In the genomic region with DNA sequence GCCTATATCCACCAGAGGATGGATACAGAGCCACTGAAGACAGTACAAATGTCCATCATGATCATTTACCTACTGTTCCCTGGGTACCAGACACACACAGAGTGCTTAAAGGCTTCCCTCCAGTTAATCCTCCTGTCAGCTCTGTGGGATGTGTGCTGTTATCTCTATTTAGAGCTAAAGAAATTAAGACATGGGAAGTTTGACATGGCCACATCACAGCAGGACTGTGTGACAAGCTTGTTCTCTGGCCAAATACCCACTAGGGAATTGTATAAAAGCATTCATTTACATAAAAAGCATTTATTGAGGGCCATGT, we compare ENCODE assay signal across 23 mouse cellular contexts.
DNase-seq lines count a peak whose midpoint lies in the region; ATAC-seq and TF ChIP-seq lines count a peak whose summit lies in the region.
"Had no signal": no experiment of that assay in that cellular context is flagged by ENCODE, and none has a peak within 500 bp of the region (broad histone marks: within the 10 kb centered on the region; RNA-seq: fewer than 3 reads in every experiment).

No protein-coding gene starts in this region.

- H3K27ac ChIP-seq in forebrain, embryonic 15.5 days (replicated peaks) = 0 out of 2 replicates have a peak overlapping the region, but pooled peaks have one; percentile 3
- H3K27ac ChIP-seq in forebrain, embryonic 11.5 days (ENCODE audit: low read depth, low read length) = no peak overlapping the region
- H3K27ac ChIP-seq in hindbrain, postnatal 0 days = no peak overlapping the region
- H3K27ac ChIP-seq in hindbrain, embryonic 10.5 days = no peak overlapping the region
- H3K27ac ChIP-seq in midbrain, embryonic 14.5 days (replicated peaks; ENCODE audit: low read depth, low read length) = no peak overlapping the region
- no peak overlapping the region for H3K27ac ChIP-seq in midbrain, embryonic 11.5 days (ENCODE audit: low read depth, low read length)
- no peak overlapping the region for H3K27ac ChIP-seq in kidney, embryonic 16.5 days (ENCODE audit: low read length)
- H3K27ac ChIP-seq: forebrain, embryonic 10.5 days; heart, adult 2 months; heart, embryonic 10.5 days; heart, embryonic 13.5 days; hindbrain, embryonic 12.5 days; hindbrain, embryonic 15.5 days had no signal

- H3K4me3 ChIP-seq in forebrain, embryonic 15.5 days = no peak overlapping the region
- H3K4me3 ChIP-seq in forebrain, embryonic 11.5 days (ENCODE audit: low read depth, low read length) = no peak overlapping the region
- no peak overlapping the region for H3K4me3 ChIP-seq in hindbrain, postnatal 0 days (ENCODE audit: low read length)
- H3K4me3 ChIP-seq in hindbrain, embryonic 10.5 days = no peak overlapping the region
- no peak overlapping the region for H3K4me3 ChIP-seq in midbrain, embryonic 14.5 days (replicated peaks; ENCODE audit: low read depth, low read length)
- no peak overlapping the region for H3K4me3 ChIP-seq in midbrain, embryonic 11.5 days (ENCODE audit: low read depth, low read length)
- H3K4me3 ChIP-seq in kidney, embryonic 16.5 days (ENCODE audit: low read length) = no peak overlapping the region
- H3K4me3 ChIP-seq: forebrain, embryonic 10.5 days; heart, adult 2 months; heart, embryonic 10.5 days; heart, embryonic 13.5 days; hindbrain, embryonic 12.5 days; hindbrain, embryonic 15.5 days had no signal

- peaks cover 19% of the 10 kb centered on the region; the same call in 1 of the 2 replicates for H3K4me1 ChIP-seq in forebrain, embryonic 15.5 days
- no peaks in the 10 kb centered on the region for H3K4me1 ChIP-seq in forebrain, embryonic 11.5 days (replicated peaks; ENCODE audit: control insufficient read depth, insufficient read depth, low read length)
- H3K4me1 ChIP-seq in hindbrain, postnatal 0 days (ENCODE audit: insufficient read depth, low read length) = no peaks in the 10 kb centered on the region
- H3K4me1 ChIP-seq in hindbrain, embryonic 10.5 days (replicated peaks) = peaks cover 5% of the 10 kb centered on the region; the same call in 1 of the 2 replicates
- H3K4me1 ChIP-seq in midbrain, embryonic 14.5 days (ENCODE audit: control insufficient read depth, insufficient read depth, low read length) = peaks cover 9% of the 10 kb centered on the region
- H3K4me1 ChIP-seq in midbrain, embryonic 11.5 days (ENCODE audit: control insufficient read depth, insufficient read depth, low read length) = no peaks in the 10 kb centered on the region
- H3K4me1 ChIP-seq in kidney, embryonic 16.5 days (ENCODE audit: insufficient read depth, low read length) = no peaks in the 10 kb centered on the region
- H3K4me1 ChIP-seq: heart, embryonic 10.5 days; heart, embryonic 13.5 days had no signal

- H3K9me3 ChIP-seq in forebrain, embryonic 15.5 days = no peaks in the 10 kb centered on the region
- H3K9me3 ChIP-seq in forebrain, embryonic 11.5 days (ENCODE audit: control insufficient read depth, low read length) = no peaks in the 10 kb centered on the region
- no peaks in the 10 kb centered on the region for H3K9me3 ChIP-seq in hindbrain, postnatal 0 days (ENCODE audit: low read length)
- H3K9me3 ChIP-seq in hindbrain, embryonic 10.5 days = no peaks in the 10 kb centered on the region
- no peaks in the 10 kb centered on the region for H3K9me3 ChIP-seq in midbrain, embryonic 14.5 days (ENCODE audit: control insufficient read depth, low read length)
- H3K9me3 ChIP-seq in midbrain, embryonic 11.5 days (ENCODE audit: control insufficient read depth, low read length) = no peaks in the 10 kb centered on the region
- H3K9me3 ChIP-seq in kidney, embryonic 16.5 days (ENCODE audit: low read length) = no peaks in the 10 kb centered on the region
- H3K9me3 ChIP-seq: forebrain, embryonic 10.5 days; heart, embryonic 10.5 days; heart, embryonic 13.5 days; hindbrain, embryonic 12.5 days; hindbrain, embryonic 15.5 days had no signal

- no peak for TF ChIP-seq CTCF in hindbrain, postnatal 0 days (IDR thresholded peaks at IDR 0.05; ENCODE audit: low read depth)

- ATAC-seq in forebrain, embryonic 15.5 days (replicated peaks) = no peak
- no peak for ATAC-seq in forebrain, embryonic 11.5 days (replicated peaks; ENCODE audit: low FRiP score)
- ATAC-seq in hindbrain, postnatal 0 days = 0 out of 2 replicates have a peak, but pooled peaks have one; percentile 51
- no peak for ATAC-seq in midbrain, embryonic 14.5 days (ENCODE audit: low FRiP score, low TSS enrichment)
- ATAC-seq in midbrain, embryonic 11.5 days (ENCODE audit: low FRiP score) = no peak
- no peak for ATAC-seq in kidney, embryonic 16.5 days (ENCODE audit: low FRiP score, low TSS enrichment)
- ATAC-seq: activated CD4-positive, CD25-positive, alpha-beta regulatory T cell, adult 4 months had no signal

- DNase-seq in forebrain, embryonic 11.5 days (ENCODE audit: low spot score) = no peak
- no peak for DNase-seq in hindbrain, postnatal 0 days (ENCODE audit: low spot score)
- no peak for DNase-seq in hindbrain, embryonic 10.5 days (ENCODE audit: low spot score)
- DNase-seq in midbrain, embryonic 14.5 days = peak; percentile 41
- no peak for DNase-seq in midbrain, embryonic 11.5 days (ENCODE audit: low spot score, missing footprints)
- DNase-seq: adrenal gland, adult 8-10 months; adrenal gland, postnatal 25 days; cerebellum, adult 18-20 months; cerebellum, adult 9-10 months; cerebellum, postnatal 14 days; gastrocnemius, postnatal 10 days; gastrocnemius, postnatal 36 days; heart, adult 2 months; heart, postnatal 14 days; heart, postnatal 4 days had no signal

- H3K9ac ChIP-seq in forebrain, embryonic 15.5 days (replicated peaks) = no peak overlapping the region
- H3K9ac ChIP-seq in forebrain, embryonic 11.5 days (ENCODE audit: low read length) = no peak overlapping the region
- H3K9ac ChIP-seq in hindbrain, postnatal 0 days (replicated peaks; ENCODE audit: low read length) = no peak overlapping the region
- no peak overlapping the region for H3K9ac ChIP-seq in midbrain, embryonic 14.5 days (replicated peaks; ENCODE audit: low read length)
- H3K9ac ChIP-seq in midbrain, embryonic 11.5 days (ENCODE audit: low read length) = no peak overlapping the region
- H3K9ac ChIP-seq in kidney, embryonic 16.5 days (replicated peaks; ENCODE audit: low read length) = no peak overlapping the region
- H3K9ac ChIP-seq: heart, embryonic 13.5 days; hindbrain, embryonic 12.5 days; hindbrain, embryonic 15.5 days had no signal

- H3K36me3 ChIP-seq in forebrain, embryonic 15.5 days = no peaks in the 10 kb centered on the region
- no peaks in the 10 kb centered on the region for H3K36me3 ChIP-seq in forebrain, embryonic 11.5 days (ENCODE audit: control insufficient read depth, insufficient read depth, low read length)
- H3K36me3 ChIP-seq in hindbrain, postnatal 0 days (ENCODE audit: insufficient read depth, low read length) = no peaks in the 10 kb centered on the region
- no peaks in the 10 kb centered on the region for H3K36me3 ChIP-seq in hindbrain, embryonic 10.5 days
- H3K36me3 ChIP-seq in midbrain, embryonic 14.5 days (ENCODE audit: control insufficient read depth, insufficient read depth, low read length) = no peaks in the 10 kb centered on the region
- H3K36me3 ChIP-seq in midbrain, embryonic 11.5 days (ENCODE audit: control insufficient read depth, insufficient read depth, low read length) = no peaks in the 10 kb centered on the region
- H3K36me3 ChIP-seq in kidney, embryonic 16.5 days (ENCODE audit: insufficient read depth, low read length) = no peaks in the 10 kb centered on the region
- H3K36me3 ChIP-seq: forebrain, embryonic 10.5 days; heart, embryonic 10.5 days; heart, embryonic 13.5 days; hindbrain, embryonic 12.5 days; hindbrain, embryonic 15.5 days had no signal

- H3K27me3 ChIP-seq in forebrain, embryonic 15.5 days = no peaks in the 10 kb centered on the region
- H3K27me3 ChIP-seq in forebrain, embryonic 11.5 days (ENCODE audit: control insufficient read depth, insufficient read depth, low read length) = no peaks in the 10 kb centered on the region
- no peaks in the 10 kb centered on the region for H3K27me3 ChIP-seq in hindbrain, postnatal 0 days (ENCODE audit: insufficient read depth, low read length)
- H3K27me3 ChIP-seq in hindbrain, embryonic 10.5 days (ENCODE audit: insufficient read depth, poor library complexity, severe bottlenecking) = no peaks in the 10 kb centered on the region
- H3K27me3 ChIP-seq in midbrain, embryonic 14.5 days (ENCODE audit: control insufficient read depth, insufficient read depth, low read length) = no peaks in the 10 kb centered on the region
- no peaks in the 10 kb centered on the region for H3K27me3 ChIP-seq in midbrain, embryonic 11.5 days (ENCODE audit: control insufficient read depth, insufficient read depth, low read length)
- no peaks in the 10 kb centered on the region; the same call in 1 of the 2 replicates for H3K27me3 ChIP-seq in kidney, embryonic 16.5 days (ENCODE audit: insufficient read depth, low read length)
- H3K27me3 ChIP-seq: heart, embryonic 13.5 days; hindbrain, embryonic 12.5 days; hindbrain, embryonic 15.5 days had no signal

- no peak overlapping the region for H3K4me2 ChIP-seq in forebrain, embryonic 15.5 days (replicated peaks)
- H3K4me2 ChIP-seq in forebrain, embryonic 11.5 days (ENCODE audit: low read depth, low read length, severe bottlenecking) = no peak overlapping the region
- no peak overlapping the region for H3K4me2 ChIP-seq in hindbrain, postnatal 0 days (ENCODE audit: low read depth, low read length)
- H3K4me2 ChIP-seq in midbrain, embryonic 14.5 days (ENCODE audit: low read length) = no peak overlapping the region
- no peak overlapping the region for H3K4me2 ChIP-seq in midbrain, embryonic 11.5 days
- H3K4me2 ChIP-seq in kidney, embryonic 16.5 days (replicated peaks; ENCODE audit: low read depth, low read length) = no peak overlapping the region
- H3K4me2 ChIP-seq: heart, embryonic 13.5 days; hindbrain, embryonic 12.5 days; hindbrain, embryonic 15.5 days had no signal
